Mouse (Mus musculus) inflammation-experienced regulatory T-cells (primary cell): ENCODE data around the gene Grik1. TPM values are rescaled to one million over a fixed set of nuclear protein-coding genes. Genes with fewer than 3 reads are reported as not detected.

ENCODE experiments used
- polyA plus RNA-seq, 2 experiments: library from polyadenylated mRNA; unstranded; fragments of 100-300 nt; shearing (Covaris generic); gene quantifications; one replicate each; pipeline ENCODE4 v1.2.1; 2017

Grik1 gene
- 1 to 10 TPM in 1 of 2 experiments, under 1 TPM in 1; 0.17 to 1.7 TPM for polyA plus RNA-seq

DNA sequence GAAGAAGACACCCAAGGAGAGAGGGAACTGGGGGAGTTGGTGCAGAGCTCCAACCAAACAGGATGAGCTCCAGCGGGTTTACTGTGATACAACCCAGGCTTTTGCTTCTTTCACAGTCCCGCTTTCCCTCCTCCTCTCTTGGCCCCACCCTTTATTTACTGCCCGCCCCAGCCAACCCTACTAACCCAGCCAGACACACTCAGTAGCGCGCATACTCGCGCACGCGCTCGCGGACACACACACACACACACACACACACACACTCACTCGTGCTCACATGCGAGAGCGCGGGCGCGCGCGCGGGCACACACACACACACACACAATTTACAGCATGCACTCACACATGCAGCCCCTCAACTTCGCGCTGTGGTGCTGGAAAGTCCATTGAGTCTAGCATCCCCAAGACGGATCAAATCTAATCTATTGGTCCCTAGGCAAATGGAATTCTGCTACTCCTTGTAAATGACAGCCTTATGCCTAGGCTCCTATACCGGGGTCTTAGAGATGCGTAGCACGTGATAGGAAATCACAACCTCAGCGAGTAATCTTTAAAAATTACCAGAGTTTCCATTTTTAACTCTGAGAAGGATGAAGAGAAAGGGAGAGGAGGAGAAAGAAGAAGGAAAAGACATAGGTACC lies at the start of gene Grik1:
TSS of gene Grik1 (minus strand) at position 134 of the 641 bp plus-strand sequence.

Other genes starting within 250 kb of the Grik1 start
- gene Cldn17, start 216.7 kb upstream of the Grik1 start, polyA plus RNA-seq: not detected